Mouse (Mus musculus) small intestine, adult 2 months (tissue): ENCODE data around the gene Ubxn10. TPM values are rescaled to one million over a fixed set of nuclear protein-coding genes. Genes with fewer than 3 reads are reported as not detected.

Source experiments
- H3K27ac ChIP-seq: fragments of 200-500 bp; 2 replicates; pipeline ENCODE4 v1.5.1; 2012; ENCODE audit warnings: low read depth, low read length, control low read depth, inconsistent platforms; ENCODE audit not compliant: insufficient read depth
- H3K27me3 ChIP-seq: fragments of 200-500 bp; 2 replicates; pipeline ENCODE4 v1.6.1; 2012; ENCODE audit warnings: mild to moderate bottlenecking, moderate library complexity, low read length, inconsistent platforms; ENCODE audit not compliant: control insufficient read depth, insufficient read depth
- H3K36me3 ChIP-seq: fragments of 200-500 bp; 2 replicates; pipeline ENCODE4 v1.6.1; 2012; ENCODE audit warnings: mild to moderate bottlenecking, low read length, control low read depth, inconsistent platforms; ENCODE audit not compliant: control insufficient read depth, insufficient read depth
- H3K4me1 ChIP-seq: fragments of 200-500 bp; 2 replicates; pipeline ENCODE4 v1.6.1; 2012; ENCODE audit warnings: low read length, inconsistent platforms, mixed read lengths; ENCODE audit not compliant: control insufficient read depth, insufficient read depth, insufficient read length
- H3K4me3 ChIP-seq: fragments of 200-500 bp; 2 replicates; pipeline ENCODE4 v1.5.1; 2012; ENCODE audit warnings: low read depth, mild to moderate bottlenecking, control low read depth, inconsistent platforms, low read length, moderate library complexity
- CTCF ChIP-seq: fragments of 200-500 bp; IDR thresholded peaks from 2 replicates; pipeline ENCODE4 v1.5.1; 2012; ENCODE audit warnings: low read depth, mild to moderate bottlenecking, control low read depth, inconsistent platforms, low read length, moderate library complexity, mixed read lengths; ENCODE audit not compliant: insufficient replicate concordance, insufficient read length; ENCODE audit errors: extremely low read depth
- POLR2A ChIP-seq: fragments of 200-500 bp; IDR thresholded peaks from 2 replicates; pipeline ENCODE4 v1.6.1; 2012; ENCODE audit warnings: low read depth, mild to moderate bottlenecking, control low read depth, inconsistent platforms, low read length, moderate library complexity
- WGBS: fragments of 180-500 bp; shearing (Covaris S2); methylation state at CpG from one replicate; pipeline ENCODE4 v1.1.7; 2018; 5-methylcytosine and 5-hydroxymethylcytosine counted together
- polyA plus RNA-seq: library from polyadenylated mRNA; depleted of rRNA; stranded (reverse); fragments of >200 nt; gene quantifications from 2 replicates; pipeline ENCODE4 v1.2.3, GENCODE M21; 2012

The Ubxn10 gene
- polyA plus RNA-seq, 1 experiment = 1.2 TPM

- TF ChIP-seq CTCF = no peak
- TF ChIP-seq POLR2A = no peak
- no peak overlapping the region for H3K4me3 ChIP-seq
- no peak overlapping the region for H3K27ac ChIP-seq
- H3K4me1 ChIP-seq = peaks cover 2% of the 10 kb centered on the region
- no peaks in the 10 kb centered on the region for H3K36me3 ChIP-seq
- peaks cover 13% of the 10 kb centered on the region for H3K27me3 ChIP-seq
- WGBS = 72% methylated on average over 12 of the region's 12 CpGs
These were observed 43.8 kb downstream of the Ubxn10 start for GRCm38 (mm10) chr4:138693043-138693692.

DNA sequence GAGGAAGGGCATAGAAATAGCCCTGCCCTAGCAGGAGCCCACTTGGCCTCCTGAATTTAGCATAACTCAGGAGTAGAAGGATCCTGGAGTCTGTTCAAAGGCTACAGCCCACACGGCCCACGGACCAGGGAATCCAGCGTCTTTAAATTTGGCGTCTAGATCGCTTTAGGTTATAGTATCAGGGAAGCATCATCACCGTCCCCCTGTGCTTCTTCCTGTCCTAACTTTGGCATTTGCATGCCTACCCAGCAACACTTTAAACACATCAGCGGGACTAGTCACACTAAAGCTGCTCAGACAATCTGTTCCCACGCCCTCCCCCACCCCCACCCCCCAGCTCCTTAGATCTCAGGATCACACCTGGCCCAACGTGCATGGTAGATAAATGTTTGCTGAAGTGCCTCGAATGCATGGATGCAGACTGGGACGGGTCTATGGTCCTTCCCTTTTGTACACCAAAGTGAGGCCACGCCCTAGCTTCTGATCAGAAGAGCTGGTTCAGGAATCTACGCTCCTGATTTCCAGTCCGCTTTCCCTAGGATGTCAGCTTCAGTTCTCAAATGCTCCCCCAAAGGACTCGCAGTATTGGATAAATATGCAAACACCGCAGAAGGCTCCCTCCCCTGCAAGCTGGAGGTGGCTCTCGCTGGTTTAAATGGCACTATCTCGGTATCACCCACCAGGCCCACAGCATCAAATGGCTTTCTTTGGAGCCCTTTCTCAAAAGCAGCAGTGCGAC is 45.4 kb downstream of the Ubxn10 start:
- no peak for TF ChIP-seq POLR2A
- no peak for TF ChIP-seq CTCF
- no peak overlapping the region for H3K27ac ChIP-seq
- H3K36me3 ChIP-seq = no peaks in the 10 kb centered on the region
- H3K4me1 ChIP-seq = no peaks in the 10 kb centered on the region
- H3K4me3 ChIP-seq = no peak overlapping the region
- WGBS = 12% methylated on average over 19 of the region's 19 CpGs
- H3K27me3 ChIP-seq = peaks cover 13% of the 10 kb centered on the region

DNA sequence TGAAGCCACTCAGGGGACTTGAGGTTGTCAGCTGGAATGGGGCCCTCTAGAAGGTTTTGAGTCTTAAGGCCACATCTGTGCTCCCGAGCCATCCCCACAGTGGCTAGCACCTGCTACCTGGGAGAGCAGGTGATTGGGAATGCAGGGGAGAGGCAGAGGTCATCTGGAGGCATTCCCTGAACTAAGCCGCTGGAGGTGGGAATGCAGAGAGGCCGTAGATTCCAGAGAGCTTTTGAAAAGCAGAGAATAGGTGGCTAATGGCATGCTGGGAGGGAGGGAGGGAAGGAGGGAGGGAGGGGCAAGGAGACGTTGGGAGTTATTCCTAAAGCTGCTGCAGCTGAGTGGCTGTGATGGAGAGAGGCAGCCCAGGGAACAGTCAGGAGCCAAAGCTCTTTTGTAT is 46.4 kb downstream of the Ubxn10 start:
- Histone ChIP-seq H3K27ac (no peak overlapping the region), H3K36me3 (no peaks in the 10 kb centered on the region), H3K4me1 (no peaks in the 10 kb centered on the region), H3K27me3 (peaks cover 13% of the 10 kb centered on the region), H3K4me3 (no peak overlapping the region)
- TF ChIP-seq POLR2A (no peak), CTCF (no peak)
- 8% methylated on average over 4 of the region's 4 CpGs for WGBS

GRCm38 (mm10) chr4:138689094-138689512 is 47.9 kb downstream of the Ubxn10 start:
- Histone ChIP-seq H3K4me3 (no peak overlapping the region), H3K27ac (no peak overlapping the region), H3K4me1 (no peaks in the 10 kb centered on the region), H3K27me3 (peaks cover 13% of the 10 kb centered on the region), H3K36me3 (no peaks in the 10 kb centered on the region)
- TF ChIP-seq POLR2A (no peak), CTCF (no peak)
- WGBS = 34% methylated on average over 3 of the region's 3 CpGs

DNA sequence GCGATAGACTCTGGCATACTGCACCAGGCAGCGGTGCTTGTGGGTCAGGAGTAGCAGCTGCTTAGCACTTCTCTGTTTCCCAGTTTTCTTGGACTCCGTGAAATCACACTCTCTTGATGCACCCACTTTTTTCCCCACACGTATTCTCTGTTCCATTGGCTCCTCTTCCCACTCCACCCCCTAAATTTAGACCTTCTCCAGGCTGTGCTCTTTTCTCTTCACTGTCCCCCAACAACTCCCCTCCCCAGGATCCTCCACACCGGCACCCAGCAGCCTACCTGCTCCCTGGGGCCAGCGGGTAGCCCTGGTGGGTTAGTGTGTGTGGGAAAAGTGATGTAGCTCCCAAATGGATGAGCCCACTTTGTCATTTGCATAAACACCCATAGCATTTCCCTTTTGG is 51.2 kb downstream of the Ubxn10 start:
- Histone ChIP-seq H3K27me3 (peaks cover 4% of the 10 kb centered on the region), H3K27ac (no peak overlapping the region), H3K4me1 (no peaks in the 10 kb centered on the region), H3K36me3 (no peaks in the 10 kb centered on the region), H3K4me3 (no peak overlapping the region)
- no peak for TF ChIP-seq POLR2A
- WGBS = 76% methylated on average over 6 of the region's 6 CpGs

GRCm38 (mm10) chr4:138682760-138683159 is 54.2 kb downstream of the Ubxn10 start:
- Histone ChIP-seq H3K27ac (no peak overlapping the region), H3K4me3 (no peak overlapping the region), H3K27me3 (0 out of 2 replicates have a peak, but pooled peaks cover 4% of the 10 kb centered on the region), H3K4me1 (no peaks in the 10 kb centered on the region), H3K36me3 (no peaks in the 10 kb centered on the region)
- TF ChIP-seq POLR2A = no peak
- TF ChIP-seq CTCF = no peak
- WGBS = 66% methylated on average over 2 of the region's 2 CpGs

DNA sequence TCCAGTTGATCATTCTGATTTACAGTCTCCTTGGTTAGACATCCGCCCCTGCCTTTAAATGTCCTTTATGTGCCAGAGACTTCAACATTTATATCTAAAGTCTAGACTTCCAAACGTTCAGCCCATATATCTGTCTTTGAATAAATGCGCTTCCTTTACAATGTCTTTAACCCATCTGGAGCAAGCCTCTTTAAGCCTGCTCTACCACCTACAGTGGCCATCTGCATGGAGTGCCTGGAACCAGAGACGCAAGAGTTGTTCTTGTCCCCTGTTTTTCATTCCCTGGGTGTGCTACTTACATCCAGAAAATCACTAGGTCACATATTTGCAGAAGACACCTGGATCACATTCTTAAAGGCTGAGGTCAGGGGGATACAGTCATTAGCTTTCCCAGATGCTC is 56.8 kb downstream of the Ubxn10 start:
- TF ChIP-seq POLR2A (no peak), CTCF (no peak)
- no peaks in the 10 kb centered on the region for H3K4me1 ChIP-seq
- no peak overlapping the region for H3K27ac ChIP-seq
- no peak overlapping the region for H3K4me3 ChIP-seq
- 72% methylated on average over 4 of the region's 4 CpGs for WGBS
- no peaks in the 10 kb centered on the region for H3K36me3 ChIP-seq
- 0 out of 2 replicates have a peak, but pooled peaks cover 4% of the 10 kb centered on the region for H3K27me3 ChIP-seq
